Mouse (Mus musculus) limb, embryonic 14.5 days (tissue): ENCODE measurements at regions not wholly inside any gene's neighbourhood (a gene's known extent, or its start where the extent isn't known, plus 50 kb on each side); places are given as distances from the start of the nearest gene placed in this dataset.

ENCODE experiments used
- ATAC-seq: fragments of 200-750 bp; cut with Nextera tagmentation; 2 replicates; pipeline ENCODE4 v1.8.0; 2017; ENCODE audit warnings: low read depth, moderate number of reproducible peaks, moderate TSS enrichment; ENCODE audit not compliant: low FRiP score
- DNase-seq: peaks from one replicate; pipeline ENCODE4 v3.0.0-alpha.2; 2015; ENCODE audit warnings: low spot score
- H3K27ac ChIP-seq: fragments of 300-500 bp; sonication (generic); replicated peaks from 2 replicates; pipeline ENCODE4 v1.5.1; 2014; ENCODE audit warnings: low read depth, mild to moderate bottlenecking, low read length, moderate library complexity, mixed read lengths
- H3K27me3 ChIP-seq: fragments of 300-500 bp; sonication (generic); 2 replicates; pipeline ENCODE4 v1.6.1; 2014; ENCODE audit warnings: low read length, mixed read lengths; ENCODE audit not compliant: control insufficient read depth, insufficient read depth
- H3K36me3 ChIP-seq: fragments of 300-500 bp; sonication (generic); 2 replicates; pipeline ENCODE4 v1.6.1; 2014; ENCODE audit warnings: mild to moderate bottlenecking, low read length, moderate library complexity, mixed read lengths; ENCODE audit not compliant: control insufficient read depth, insufficient read depth
- H3K4me1 ChIP-seq: fragments of 300-500 bp; sonication (generic); 2 replicates; pipeline ENCODE4 v1.6.1; 2014; ENCODE audit warnings: antibody characterized with exemption, low read length, mixed read lengths; ENCODE audit not compliant: control insufficient read depth, insufficient read depth
- H3K4me2 ChIP-seq: fragments of 300-500 bp; sonication (generic); replicated peaks from 2 replicates; pipeline ENCODE4 v1.6.1; 2014; ENCODE audit warnings: low read depth, mild to moderate bottlenecking, low read length, moderate library complexity; ENCODE audit not compliant: severe bottlenecking
- H3K4me3 ChIP-seq: fragments of 300-500 bp; sonication (generic); replicated peaks from 2 replicates; pipeline ENCODE4 v1.5.1; 2014; ENCODE audit warnings: low read length
- H3K9ac ChIP-seq: fragments of 300-500 bp; sonication (generic); 2 replicates; pipeline ENCODE4 v1.6.1; 2014; ENCODE audit warnings: mild to moderate bottlenecking, low read depth, low read length, moderate library complexity; ENCODE audit not compliant: severe bottlenecking
- H3K9me3 ChIP-seq: fragments of 300-500 bp; sonication (generic); 2 replicates; pipeline ENCODE4 v1.6.1; 2016; ENCODE audit warnings: low read length; ENCODE audit not compliant: control insufficient read depth
- POLR2A ChIP-seq: fragments of 200-500 bp; IDR thresholded peaks from 2 replicates; pipeline ENCODE4 v1.8.0; 2012; ENCODE audit warnings: inconsistent platforms, mild to moderate bottlenecking, moderate library complexity, borderline replicate concordance; ENCODE audit not compliant: insufficient read depth, insufficient read length; ENCODE audit errors: extremely low read depth
- WGBS: fragments of 180-500 bp; shearing (Covaris S2); extraction: QIAGEN DNeasy Blood & Tissue Kit; methylation state at CpG from one replicate; pipeline ENCODE4 v1.1.7; 2014; 5-methylcytosine and 5-hydroxymethylcytosine counted together

DNA sequence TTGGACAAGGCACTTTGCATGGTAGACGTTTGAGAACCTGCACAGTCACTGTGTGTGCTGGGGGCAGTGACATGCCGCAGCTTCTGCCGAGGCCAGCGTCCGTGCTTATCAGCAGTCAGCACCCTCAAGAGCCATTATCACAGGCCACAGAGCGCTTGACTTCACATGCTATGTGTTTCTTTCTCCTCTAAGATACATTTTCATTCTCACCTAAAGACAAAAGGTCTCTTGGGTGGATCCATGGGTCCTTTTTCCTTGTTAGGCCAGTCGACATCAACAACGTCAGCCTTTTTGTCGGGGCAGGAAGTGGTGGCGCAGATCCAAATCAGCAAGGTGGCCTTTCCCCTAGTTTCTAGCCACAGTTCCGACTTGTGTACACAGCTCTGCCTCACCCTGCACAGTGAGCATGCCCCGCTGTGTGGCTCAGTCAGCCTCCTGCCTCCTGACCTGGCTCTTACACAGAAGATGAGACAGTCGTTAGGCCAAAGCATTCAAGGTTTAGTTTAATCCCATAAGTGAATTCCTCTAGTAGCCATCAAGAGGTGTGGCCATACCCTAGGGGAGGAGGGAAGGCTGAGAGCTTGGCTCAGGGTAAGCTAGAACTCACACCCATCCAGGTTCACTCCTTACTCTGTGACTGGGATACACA lies 134.1 kb upstream of the Teddm2 start:
- ATAC-seq (no peak), DNase-seq (no peak)
- no peak for TF ChIP-seq POLR2A
- no peaks in the 10 kb centered on the region for H3K27me3 ChIP-seq
- H3K4me3 ChIP-seq: no peak overlapping the region
- no peak overlapping the region for H3K9ac ChIP-seq
- WGBS: 84% methylated on average over 13 of the region's 13 CpGs
- H3K4me2 ChIP-seq: no peak overlapping the region
- H3K4me1 ChIP-seq: no peaks in the 10 kb centered on the region
- no peaks in the 10 kb centered on the region for H3K9me3 ChIP-seq
- no peaks in the 10 kb centered on the region for H3K36me3 ChIP-seq
- no peak overlapping the region for H3K27ac ChIP-seq

DNA sequence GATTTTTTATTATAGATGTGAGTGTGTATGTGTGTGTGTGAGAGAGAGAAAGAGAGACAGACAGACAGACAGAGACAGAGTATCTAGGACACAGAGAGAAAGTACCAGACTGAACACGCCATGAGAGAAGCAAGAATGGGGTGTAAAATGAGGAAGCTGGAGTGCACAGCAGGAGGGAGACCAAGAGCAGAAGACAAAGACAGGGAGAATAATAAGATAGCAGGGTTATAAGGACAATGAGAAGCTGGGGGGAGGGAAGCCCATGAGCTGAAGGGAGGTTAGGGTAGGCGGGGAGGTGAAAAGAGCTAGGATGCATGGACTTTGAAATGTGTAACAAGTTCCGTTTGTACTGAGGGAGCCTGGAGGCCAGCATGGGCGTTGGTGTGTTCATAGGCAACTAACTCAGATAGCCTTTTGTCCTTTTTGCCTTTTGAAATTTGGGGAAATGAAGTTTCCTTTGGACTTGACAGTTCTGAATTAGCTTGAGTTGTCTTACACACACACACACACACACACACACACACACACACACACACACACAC lies 136.8 kb upstream of the Teddm2 start:
- Histone ChIP-seq H3K9ac (no peak overlapping the region), H3K4me3 (no peak overlapping the region), H3K27ac (no peak overlapping the region), H3K4me1 (no peaks in the 10 kb centered on the region), H3K9me3 (no peaks in the 10 kb centered on the region), H3K27me3 (no peaks in the 10 kb centered on the region), H3K4me2 (no peak overlapping the region), H3K36me3 (no peaks in the 10 kb centered on the region)
- WGBS: 71% methylated on average over 4 of the region's 4 CpGs
- no peak for DNase-seq
- ATAC-seq: no peak
- no peak for TF ChIP-seq POLR2A

DNA sequence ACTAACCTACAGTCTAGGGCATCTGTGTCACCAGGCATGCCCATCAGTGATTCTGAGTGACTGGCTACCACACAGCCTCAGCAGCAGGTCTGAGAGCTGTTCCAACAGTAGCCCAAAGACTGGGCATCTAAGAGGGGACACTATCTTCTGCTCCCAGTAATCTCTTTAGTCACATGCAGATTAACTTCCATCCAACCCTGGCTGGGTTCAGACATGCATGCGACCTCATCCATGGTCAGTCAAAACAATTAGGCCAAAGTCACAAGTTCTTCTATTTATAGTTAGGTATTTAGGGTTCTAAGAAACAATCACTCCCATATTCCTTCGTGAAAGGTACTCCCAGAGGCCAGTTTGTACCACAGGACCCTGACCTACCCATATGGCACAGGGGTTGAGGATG lies 138.2 kb upstream of the Teddm2 start:
- H3K36me3 ChIP-seq: no peaks in the 10 kb centered on the region
- no peak overlapping the region for H3K27ac ChIP-seq
- no peaks in the 10 kb centered on the region for H3K27me3 ChIP-seq
- H3K9me3 ChIP-seq: no peaks in the 10 kb centered on the region
- H3K4me2 ChIP-seq: no peak overlapping the region
- no peak overlapping the region for H3K9ac ChIP-seq
- ATAC-seq: no peak
- no peak for DNase-seq
- no peaks in the 10 kb centered on the region for H3K4me1 ChIP-seq
- 63% methylated on average over 2 of the region's 2 CpGs for WGBS
- TF ChIP-seq POLR2A: no peak
- no peak overlapping the region for H3K4me3 ChIP-seq

DNA sequence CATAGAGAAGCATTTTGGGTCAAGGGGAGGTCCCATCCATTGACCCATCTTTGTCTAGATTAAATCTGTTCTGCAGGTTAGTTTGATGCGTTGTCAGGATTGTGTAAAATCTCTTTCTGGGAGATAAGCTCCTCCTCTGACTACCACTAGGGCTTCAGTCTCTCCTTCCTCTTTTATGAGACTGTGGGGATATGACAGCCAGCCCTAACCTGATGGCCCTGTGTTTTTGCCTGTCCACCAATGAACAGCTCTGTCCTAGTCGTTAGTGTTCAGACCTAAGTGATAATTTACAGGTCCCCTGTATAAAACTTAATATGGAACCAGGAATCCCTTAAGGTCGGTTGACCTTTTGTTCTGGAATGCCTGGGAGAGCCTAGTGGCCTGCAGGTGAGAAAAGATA lies 140.9 kb upstream of the Teddm2 start:
- Histone ChIP-seq H3K27me3 (no peaks in the 10 kb centered on the region), H3K36me3 (no peaks in the 10 kb centered on the region), H3K4me1 (no peaks in the 10 kb centered on the region), H3K27ac (no peak overlapping the region), H3K9ac (no peak overlapping the region), H3K9me3 (no peaks in the 10 kb centered on the region), H3K4me2 (no peak overlapping the region), H3K4me3 (no peak overlapping the region)
- no peak for DNase-seq
- no peak for ATAC-seq
- 61% methylated on average over 3 of the region's 3 CpGs for WGBS
- TF ChIP-seq POLR2A: no peak

GRCm38 (mm10) chr1:154042956-154043355 lies 142.9 kb upstream of the Teddm2 start:
- DNase-seq (no peak), ATAC-seq (no peak)
- Histone ChIP-seq H3K36me3 (no peaks in the 10 kb centered on the region), H3K27me3 (no peaks in the 10 kb centered on the region), H3K4me3 (no peak overlapping the region), H3K4me2 (no peak overlapping the region), H3K4me1 (no peaks in the 10 kb centered on the region), H3K9ac (no peak overlapping the region), H3K9me3 (no peaks in the 10 kb centered on the region), H3K27ac (no peak overlapping the region)
- 72% methylated on average over 2 of the region's 2 CpGs for WGBS
- no peak for TF ChIP-seq POLR2A

DNA sequence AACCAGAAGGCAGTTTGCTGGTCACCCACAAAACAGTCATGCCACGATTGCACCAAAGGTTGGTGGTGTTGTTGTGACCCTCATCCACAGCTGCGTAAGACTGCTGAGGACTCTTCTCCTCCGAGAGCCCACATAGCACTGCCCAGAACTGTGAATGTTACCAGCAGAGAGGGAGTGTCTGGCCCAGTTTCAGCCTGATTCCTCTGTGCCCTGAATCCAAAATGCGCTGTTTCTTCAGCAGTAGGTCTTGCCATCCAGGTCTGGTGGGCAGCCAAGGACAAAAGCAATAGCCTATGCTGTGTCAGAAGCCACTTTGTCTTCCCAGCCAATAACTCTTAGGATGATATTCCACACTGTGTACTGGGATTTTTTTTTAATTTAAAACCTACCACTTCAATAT lies 144.7 kb upstream of the Teddm2 start:
- no peak for TF ChIP-seq POLR2A

More for the DNA sequence above, 144.7 kb upstream of the Teddm2 start:
- no peaks in the 10 kb centered on the region for H3K4me1 ChIP-seq
- H3K27ac ChIP-seq: no peak overlapping the region
- ATAC-seq (no peak), DNase-seq (no peak)
- H3K4me2 ChIP-seq: no peak overlapping the region
- no peaks in the 10 kb centered on the region for H3K36me3 ChIP-seq
- 89% methylated on average over 4 of the region's 4 CpGs for WGBS
- H3K27me3 ChIP-seq: no peaks in the 10 kb centered on the region
- no peak overlapping the region for H3K4me3 ChIP-seq
- no peaks in the 10 kb centered on the region for H3K9me3 ChIP-seq
- H3K9ac ChIP-seq: no peak overlapping the region
